Mouse (Mus musculus) monocyte, adult 2 months (primary cell): Measurements from ENCODE around the gene Cep83.
"Not testable (repeated sequence)": the region's sequence is repeated elsewhere in the genome, so short reads cannot be mapped to it uniquely, and the experiment has no call there.

Source experiments
- DNase-seq, 2 experiments: peaks; one replicate each; pipeline ENCODE4 v3.0.0; 2022; ENCODE audit warnings: low spot score in 2 of 2, low read depth in 1 of 2

Gene Cep83

DNA sequence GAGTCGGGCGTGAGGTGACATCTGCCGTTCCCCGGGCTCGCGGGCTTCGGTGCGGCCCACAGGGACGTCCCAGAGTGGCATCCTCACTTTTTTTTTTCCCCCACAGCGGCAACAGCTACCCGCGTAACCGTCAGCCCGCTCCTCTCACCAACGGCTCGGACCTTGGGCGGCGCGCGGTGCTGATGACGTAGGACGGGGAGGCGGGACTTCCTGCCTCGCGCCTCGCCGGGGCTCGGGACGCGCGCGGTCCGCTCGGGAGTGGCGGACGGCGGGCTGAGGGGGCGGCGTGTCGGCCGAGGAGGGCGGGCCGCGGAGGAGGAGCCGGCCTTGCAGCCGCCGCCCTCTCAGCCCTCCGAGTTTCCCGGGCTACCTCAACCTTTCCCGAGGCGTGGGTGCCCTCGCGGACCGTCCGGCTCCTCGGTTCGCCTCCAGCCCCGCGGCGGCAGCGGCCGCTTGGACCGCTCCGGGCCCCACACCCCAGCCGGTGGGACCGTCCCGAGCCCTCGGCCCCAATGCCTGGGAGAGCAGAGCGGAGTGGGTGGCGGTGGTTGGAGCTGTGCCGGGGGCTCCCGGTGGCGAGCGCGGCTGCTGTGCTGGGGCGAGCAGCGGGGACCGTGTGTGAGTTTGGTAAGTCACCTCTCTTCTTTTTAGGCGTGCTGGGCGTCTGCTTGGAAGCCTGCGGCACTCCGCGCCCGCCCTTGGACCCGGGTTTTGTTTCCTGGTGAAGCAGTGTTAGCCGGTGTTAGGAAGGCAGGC, at the start of gene Cep83:
Gene Cep83, plus strand, starts transcription at position 235 of the 756 bp plus-strand sequence.
- DNase-seq, result peak; percentile 65 to 89

- DNase-seq, result peak in 1 of 2 experiments; percentile 35
Observed at GRCm38 (mm10) chr10:94639281-94639680, 49.2 kb upstream of the Cep83 start.

- no peak for DNase-seq
Observed at GRCm38 (mm10) chr10:94640067-94640466, 48.4 kb upstream of the Cep83 start.

- DNase-seq, result no peak
Observed at GRCm38 (mm10) chr10:94664036-94664435, 24.4 kb upstream of the Cep83 start.

GRCm38 (mm10) chr10:94664455-94664854, 24.0 kb upstream of the Cep83 start:
- DNase-seq, result no peak

GRCm38 (mm10) chr10:94668147-94668546, 20.3 kb upstream of the Cep83 start:
- no peak for DNase-seq

DNA sequence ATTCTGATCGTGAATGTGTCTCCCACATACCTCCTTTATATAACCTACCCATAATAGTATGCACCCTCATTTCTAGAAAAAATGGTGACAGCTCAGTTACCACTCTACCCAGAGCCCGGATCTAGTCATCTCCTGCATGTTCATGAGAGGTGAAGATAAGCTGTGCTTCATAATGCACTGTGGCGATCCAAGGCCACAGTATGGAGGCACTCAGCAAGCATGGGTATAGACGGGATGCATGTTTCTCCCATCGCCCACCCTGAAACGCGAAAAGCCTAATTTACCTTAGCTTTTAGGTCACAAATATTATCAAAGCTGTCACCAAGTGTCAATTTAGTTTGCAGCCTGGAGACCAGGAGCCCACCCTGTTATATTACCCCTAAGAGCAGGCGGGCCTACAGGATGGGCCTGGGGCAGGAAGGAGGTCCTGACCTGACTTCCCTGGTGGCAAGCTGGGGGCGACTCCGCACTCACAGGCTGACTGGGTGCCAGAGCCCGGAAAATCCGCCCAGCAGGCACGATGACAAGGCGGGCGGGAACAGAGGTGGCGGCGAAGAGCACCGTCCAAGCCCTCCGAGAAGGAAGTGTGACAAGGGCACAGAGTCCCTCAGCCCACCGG, 544 bp upstream of the Cep83 start:
- DNase-seq, result no peak

DNA sequence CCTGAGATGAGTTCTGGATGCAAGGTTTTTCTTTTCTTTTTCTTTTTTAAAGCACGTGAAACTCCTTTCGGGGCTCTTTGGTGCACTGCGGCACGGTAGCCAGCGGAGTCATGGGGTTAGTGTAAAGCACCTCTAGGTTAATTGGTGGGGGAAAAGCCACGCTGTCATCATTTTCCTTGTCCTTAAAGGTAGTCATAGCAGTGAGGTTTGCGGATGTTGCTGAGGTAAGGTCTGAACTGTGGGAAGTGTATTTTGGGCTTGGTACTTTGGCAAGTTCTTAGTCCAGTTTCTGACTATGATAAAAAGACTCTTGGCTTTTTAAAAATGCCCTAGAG, 689 bp downstream of the Cep83 start:
- DNase-seq, result no peak

DNA sequence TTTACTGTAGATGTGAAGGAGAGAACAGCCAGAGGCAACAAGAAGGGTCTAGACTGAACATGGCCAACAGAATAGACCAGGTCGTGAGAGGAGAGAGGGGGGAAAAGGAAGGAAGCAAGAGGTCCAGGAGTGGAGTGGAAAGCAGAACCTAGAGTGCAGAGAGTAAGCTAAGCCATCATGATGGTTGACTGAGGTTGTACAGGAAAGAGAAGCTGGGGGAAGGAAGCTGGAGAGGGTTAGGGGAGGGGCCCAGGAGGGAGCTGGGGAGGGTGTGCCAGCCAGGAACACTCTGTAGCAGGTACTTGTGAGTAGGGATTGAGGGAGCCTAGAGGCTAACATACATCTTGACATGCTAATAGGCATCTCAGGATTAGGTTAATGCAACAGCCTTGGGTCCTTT, 1.9 kb downstream of the Cep83 start:
- DNase-seq, result peak in 1 of 2 experiments; percentile 4

- DNase-seq, result no peak
Observed at GRCm38 (mm10) chr10:94692163-94692562, 3.7 kb downstream of the Cep83 start.

DNA sequence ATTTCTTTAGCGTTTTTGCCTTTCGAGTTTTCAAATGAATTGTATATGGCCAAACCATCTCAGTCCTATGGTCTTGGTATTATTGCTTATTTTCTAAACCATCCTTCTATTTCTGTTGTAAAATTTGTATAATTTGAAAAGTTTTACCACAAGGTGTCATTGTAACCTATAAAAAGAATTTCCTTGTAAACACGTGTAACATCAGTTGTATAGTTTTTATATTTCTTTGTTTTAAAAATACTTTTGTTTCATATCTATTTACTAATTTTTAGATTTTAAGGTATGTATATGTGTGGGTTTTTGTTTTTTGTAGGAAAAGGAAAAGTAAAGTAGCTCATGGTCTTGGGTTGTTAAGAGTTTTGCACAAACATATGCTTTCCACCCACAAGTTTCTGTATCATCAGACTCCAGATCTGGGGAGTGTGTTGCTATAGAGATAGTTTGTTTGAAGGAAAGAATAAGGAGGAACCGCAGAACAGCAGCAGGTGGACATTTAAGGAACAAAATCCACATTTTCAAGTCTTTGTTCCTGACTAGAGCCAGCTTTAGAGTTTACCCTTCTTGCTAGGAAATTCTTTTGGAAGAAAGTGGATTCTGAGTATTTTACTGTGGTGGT, 17.3 kb downstream of the Cep83 start:
- no peak for DNase-seq

DNA sequence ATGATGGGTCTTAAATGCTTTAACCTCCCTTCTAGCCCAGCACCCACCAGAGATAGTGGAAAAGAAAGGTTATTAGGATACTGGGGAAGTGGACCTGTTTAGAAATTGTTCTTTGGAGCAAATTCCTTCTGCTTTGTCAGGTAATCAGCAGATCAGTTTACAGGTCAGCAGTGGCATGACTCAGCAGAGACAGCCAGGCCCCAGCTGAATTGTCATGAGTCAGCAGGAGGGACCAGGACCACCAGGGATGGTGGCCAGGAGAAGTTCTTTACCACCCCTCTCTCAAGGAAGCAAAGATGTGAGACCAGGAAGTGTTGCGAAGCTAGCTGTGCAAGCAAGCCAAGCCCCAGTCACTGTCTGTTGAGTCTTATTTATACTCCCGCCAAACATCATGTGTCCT, 18.2 kb downstream of the Cep83 start:
- no peak for DNase-seq

GRCm38 (mm10) chr10:94709622-94710319, 21.3 kb downstream of the Cep83 start:
- DNase-seq, result no peak

DNA sequence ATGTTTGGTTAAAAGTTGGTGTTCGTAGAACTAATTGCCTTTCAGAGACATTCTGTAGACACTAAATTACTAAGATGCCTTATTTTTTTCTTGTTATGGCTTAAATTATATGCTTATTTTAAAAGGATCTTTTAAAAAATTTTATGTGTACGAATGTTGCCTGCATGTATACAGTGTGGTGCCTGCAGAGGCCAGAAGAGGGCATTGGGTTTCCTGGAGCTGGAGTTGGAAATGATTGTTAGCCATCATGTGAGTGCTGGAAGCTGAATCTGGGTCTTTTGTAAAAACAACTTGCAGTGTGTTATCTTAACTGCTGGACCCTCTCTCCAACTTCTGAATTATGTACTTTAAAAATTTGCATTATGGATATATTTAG, 21.9 kb downstream of the Cep83 start:
- no peak for DNase-seq

- DNase-seq, result no peak
Observed at GRCm38 (mm10) chr10:94720300-94720699, 31.8 kb downstream of the Cep83 start.

DNA sequence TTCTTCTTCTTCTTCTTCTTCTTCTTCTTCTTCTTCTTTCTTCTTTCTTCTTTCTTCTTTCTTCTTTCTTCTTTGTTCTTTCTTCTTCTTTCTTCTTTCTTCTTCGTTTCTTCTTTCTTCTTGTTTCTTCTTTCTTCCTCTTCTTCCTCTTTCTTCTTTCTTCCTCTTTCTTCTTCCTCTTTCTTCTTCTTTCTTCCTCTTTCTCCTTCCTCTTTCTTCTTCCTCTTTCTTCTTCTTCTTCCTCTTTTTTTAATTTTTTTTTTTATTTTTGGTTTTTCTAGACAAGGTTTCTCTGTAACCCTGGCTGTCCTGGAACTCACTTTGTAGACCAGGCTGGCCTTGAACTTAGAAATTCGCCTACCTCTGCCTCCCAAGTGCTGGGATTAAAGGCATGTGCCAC, 39.6 kb downstream of the Cep83 start:
- DNase-seq, result not testable (repeated sequence)

- no peak for DNase-seq
Observed at GRCm38 (mm10) chr10:94730445-94730844, 42.0 kb downstream of the Cep83 start.

DNA sequence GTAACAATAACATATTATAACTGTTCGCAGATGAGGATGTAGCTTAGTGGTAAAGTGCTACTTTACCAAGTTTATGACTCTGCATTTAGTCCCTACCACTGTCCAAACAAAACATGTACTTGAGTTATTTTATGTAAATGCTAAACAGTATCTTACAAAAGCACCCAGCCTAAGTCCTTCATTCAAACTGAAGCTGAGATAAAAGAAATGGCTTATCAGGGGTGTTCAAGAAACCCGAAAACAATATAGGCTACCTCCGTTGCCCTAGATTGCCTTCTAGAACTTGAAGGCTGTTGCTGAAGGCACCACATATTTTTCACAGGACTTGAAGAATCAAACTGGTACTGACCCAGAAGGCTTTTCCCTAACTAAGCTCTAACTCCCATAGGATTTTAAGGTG, 46.4 kb downstream of the Cep83 start:
- DNase-seq, result no peak

GRCm38 (mm10) chr10:94740221-94740620, 51.8 kb downstream of the Cep83 start:
- no peak for DNase-seq

- no peak for DNase-seq
Observed at GRCm38 (mm10) chr10:94741459-94741858, 53.0 kb downstream of the Cep83 start.

- DNase-seq, result no peak
Observed at GRCm38 (mm10) chr10:94747011-94747410, 58.6 kb downstream of the Cep83 start.

GRCm38 (mm10) chr10:94771496-94771895, 83.0 kb downstream of the Cep83 start:
- DNase-seq, result no peak
